Mouse (Mus musculus): Measurements from ENCODE around the gene Plekhg2. TPM values are rescaled to one million over a fixed set of nuclear protein-coding genes. Genes with fewer than 3 reads are reported as not detected.

Plekhg2 gene
- polyA plus RNA-seq, 1 experiment from 2014 or later: 43.1 TPM

DNA sequence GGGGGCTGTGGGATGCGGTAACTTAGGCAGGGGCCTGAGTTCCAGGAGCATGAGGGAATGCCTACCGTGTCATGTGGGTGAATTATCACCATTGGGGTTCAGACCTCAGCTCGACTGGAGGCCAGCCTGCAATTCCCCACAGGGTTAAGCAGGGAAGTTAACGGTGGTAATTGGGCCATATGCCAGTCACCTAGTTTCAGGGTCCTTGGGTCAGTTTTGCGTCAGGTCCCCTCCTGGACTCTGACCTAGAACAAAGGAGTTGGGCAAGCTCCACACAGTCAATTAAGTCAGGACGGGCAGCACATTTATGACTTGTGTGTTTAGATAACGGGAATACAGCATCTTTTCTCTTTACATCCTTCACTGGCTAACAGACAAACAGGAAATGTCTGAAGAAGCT is 31.0 kb downstream of the Plekhg2 start:
- peaks cover 14% of the 10 kb centered on the region for H3K4me1 ChIP-seq
- no peak overlapping the region for H3K4me3 ChIP-seq
- no peak overlapping the region for H3K27ac ChIP-seq
- H3K36me3 ChIP-seq (ENCODE audit: poor library complexity, severe bottlenecking): 0 out of 2 replicates have a peak, but pooled peaks cover under 1% of the 10 kb centered on the region
- no peak overlapping the region for H3K9ac ChIP-seq
- H3K9me3 ChIP-seq (replicated peaks): no peaks in the 10 kb centered on the region
- WGBS: 45% methylated on average over 7 of the region's 7 CpGs
- H3K4me2 ChIP-seq: no peak overlapping the region
- no peaks in the 10 kb centered on the region for H3K27me3 ChIP-seq
- ATAC-seq: no peak

- Histone ChIP-seq H3K4me2 (peak overlapping the region; percentile 90), H3K4me3 (peak overlapping the region; percentile 96), H3K4me1 (peaks cover 22% of the 10 kb centered on the region), H3K36me3 (ENCODE audit: poor library complexity, severe bottlenecking) (peaks cover 11% of the 10 kb centered on the region), H3K27ac (peak overlapping the region; percentile 84; the same call in 1 of the 2 replicates), H3K9me3 (replicated peaks) (no peaks in the 10 kb centered on the region), H3K9ac (peak overlapping the region; percentile 97), H3K27me3 (no peaks in the 10 kb centered on the region)
- WGBS: 81% methylated on average over 19 of the region's 19 CpGs
- no peak for ATAC-seq
Observed at GRCm38 (mm10) chr7:28339213-28339917, 33.0 kb downstream of the Plekhg2 start.

- WGBS: under 1% methylated on average over 77 of the region's 77 CpGs
- H3K4me1 ChIP-seq: peaks cover 22% of the 10 kb centered on the region
- H3K9ac ChIP-seq: peak within 1 kb of the TSS; percentile 97
- H3K4me3 ChIP-seq: peak within 1 kb of the TSS; percentile 96
- peak within 1 kb of the TSS; percentile 84 for H3K27ac ChIP-seq
- peak; percentile 99 for ATAC-seq
- no peaks in the 10 kb centered on the region for H3K9me3 ChIP-seq (replicated peaks)
- peaks cover 11% of the 10 kb centered on the region for H3K36me3 ChIP-seq (ENCODE audit: poor library complexity, severe bottlenecking)
- H3K27me3 ChIP-seq: no peaks in the 10 kb centered on the region
- H3K4me2 ChIP-seq: peak within 1 kb of the TSS; percentile 90
Observed at GRCm38 (mm10) chr7:28338108-28338998, 34.0 kb downstream of the Plekhg2 start, which contains the start of gene Supt5. Gene Supt5, minus strand, starts transcription at chr7:28338746.

DNA sequence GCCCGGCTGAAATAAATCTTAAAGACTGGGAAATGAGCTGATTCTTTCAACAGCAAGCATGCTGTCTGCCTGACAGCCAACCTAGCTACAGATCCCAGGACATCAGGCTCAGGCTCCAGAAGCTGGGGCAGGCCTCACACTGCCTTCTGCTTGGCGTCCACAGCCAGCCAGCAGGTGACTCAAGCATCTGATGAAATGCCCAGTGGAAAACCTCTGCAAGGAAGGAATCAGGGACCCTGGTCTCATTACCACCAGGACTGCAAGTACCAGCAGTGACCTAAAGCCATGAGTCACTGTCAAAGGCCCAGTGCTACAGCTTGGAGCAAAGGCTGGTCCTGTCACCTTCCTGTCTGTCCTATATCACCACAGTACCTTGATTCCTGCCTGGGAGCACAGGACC is 36.9 kb downstream of the Plekhg2 start:
- peaks cover 22% of the 10 kb centered on the region for H3K4me1 ChIP-seq
- H3K9ac ChIP-seq: 0 out of 2 replicates have a peak overlapping the region, but pooled peaks have one; percentile 13
- H3K27me3 ChIP-seq: no peaks in the 10 kb centered on the region
- no peaks in the 10 kb centered on the region for H3K9me3 ChIP-seq (replicated peaks)
- no peak for ATAC-seq
- 86% methylated on average over 2 of the region's 2 CpGs for WGBS
- H3K4me2 ChIP-seq: no peak overlapping the region
- no peak overlapping the region for H3K27ac ChIP-seq
- H3K36me3 ChIP-seq (ENCODE audit: poor library complexity, severe bottlenecking): peaks cover 25% of the 10 kb centered on the region
- H3K4me3 ChIP-seq: no peak overlapping the region

GRCm38 (mm10) chr7:28334534-28334933 is 37.9 kb downstream of the Plekhg2 start:
- Histone ChIP-seq H3K9ac (no peak overlapping the region), H3K27me3 (no peaks in the 10 kb centered on the region), H3K4me3 (no peak overlapping the region), H3K4me2 (no peak overlapping the region), H3K27ac (no peak overlapping the region), H3K4me1 (peaks cover 22% of the 10 kb centered on the region), H3K36me3 (ENCODE audit: poor library complexity, severe bottlenecking) (peaks cover 35% of the 10 kb centered on the region), H3K9me3 (replicated peaks) (no peaks in the 10 kb centered on the region)
- WGBS: 97% methylated on average over 4 of the region's 4 CpGs
- ATAC-seq: no peak

DNA sequence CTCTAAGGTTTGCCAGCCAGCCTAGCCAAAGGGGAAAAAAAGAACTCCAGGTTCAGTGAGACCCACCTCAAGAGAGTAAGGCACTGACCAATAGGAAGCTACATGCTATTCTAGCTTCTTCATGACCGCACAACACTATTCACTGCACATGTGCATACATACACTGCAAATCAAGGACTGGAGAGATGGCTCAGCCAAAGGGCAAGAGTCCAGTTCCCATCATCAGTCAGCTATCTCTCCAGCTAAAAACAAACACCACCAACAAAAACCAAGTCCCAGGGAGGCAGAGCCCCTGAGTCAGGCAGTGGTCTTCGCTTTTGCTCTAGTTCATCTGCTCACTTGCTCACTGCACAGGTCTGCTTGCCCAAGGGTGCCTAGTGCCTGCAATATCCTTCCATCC is 44.1 kb downstream of the Plekhg2 start:
- Histone ChIP-seq H3K9me3 (replicated peaks) (no peaks in the 10 kb centered on the region), H3K36me3 (ENCODE audit: poor library complexity, severe bottlenecking) (peaks cover 87% of the 10 kb centered on the region)
- ATAC-seq: no peak

DNA sequence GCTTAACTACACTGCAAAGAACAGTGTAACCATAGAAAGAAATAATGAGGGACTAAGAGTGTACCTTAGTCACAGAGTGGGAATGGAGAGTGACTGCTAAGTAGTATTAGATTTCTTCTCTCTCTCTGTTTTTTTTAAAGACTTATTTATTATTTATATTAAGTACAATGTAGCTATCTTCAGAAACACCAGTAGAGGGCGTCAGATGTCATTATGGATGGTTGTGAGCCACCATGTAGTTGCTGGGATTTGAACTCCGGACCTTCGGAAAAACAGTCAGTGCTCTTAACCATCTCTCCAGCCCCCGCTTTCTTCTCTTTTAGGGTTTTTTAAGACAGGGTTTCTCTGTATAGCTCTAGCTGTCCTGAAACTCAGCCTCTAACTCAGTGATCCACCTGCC is 45.9 kb downstream of the Plekhg2 start:
- Histone ChIP-seq H3K27ac (no peak overlapping the region), H3K9ac (no peak overlapping the region), H3K36me3 (ENCODE audit: poor library complexity, severe bottlenecking) (peaks cover 100% of the 10 kb centered on the region), H3K4me1 (no peaks in the 10 kb centered on the region), H3K27me3 (no peaks in the 10 kb centered on the region), H3K4me2 (no peak overlapping the region), H3K9me3 (replicated peaks) (no peaks in the 10 kb centered on the region), H3K4me3 (no peak overlapping the region)
- WGBS: 83% methylated on average over 4 of the region's 4 CpGs
- no peak for ATAC-seq

More for the DNA sequence above, 44.1 kb downstream of the Plekhg2 start:
- no peak overlapping the region for H3K9ac ChIP-seq
- no peak overlapping the region for H3K27ac ChIP-seq
- WGBS: 97% methylated on average over 2 of the region's 2 CpGs
- H3K27me3 ChIP-seq: no peaks in the 10 kb centered on the region
- no peak overlapping the region for H3K4me2 ChIP-seq
- no peaks in the 10 kb centered on the region for H3K4me1 ChIP-seq
- H3K4me3 ChIP-seq: no peak overlapping the region

DNA sequence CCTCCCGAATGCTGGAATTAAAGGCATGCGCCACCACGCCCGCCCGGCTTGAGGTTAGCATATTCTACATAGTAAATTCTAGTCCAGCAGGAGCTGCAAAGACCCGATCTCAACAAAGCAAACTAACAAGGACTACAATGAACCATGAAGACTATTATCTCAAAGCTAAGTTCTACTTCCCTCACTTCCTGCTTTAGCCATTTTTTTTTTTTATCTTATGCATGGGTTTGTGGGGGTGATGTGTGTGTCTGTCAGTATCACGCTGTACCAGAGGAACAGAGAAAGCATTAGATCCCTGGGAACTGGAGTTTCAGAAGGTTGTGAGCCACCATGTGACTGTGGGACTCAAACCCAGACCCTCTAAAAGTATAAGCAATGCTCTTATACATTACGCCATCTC is 47.1 kb downstream of the Plekhg2 start:
- Histone ChIP-seq H3K27me3 (no peaks in the 10 kb centered on the region), H3K9ac (no peak overlapping the region), H3K4me1 (no peaks in the 10 kb centered on the region), H3K9me3 (replicated peaks) (no peaks in the 10 kb centered on the region), H3K36me3 (ENCODE audit: poor library complexity, severe bottlenecking) (peaks cover 100% of the 10 kb centered on the region), H3K4me2 (no peak overlapping the region), H3K27ac (no peak overlapping the region), H3K4me3 (no peak overlapping the region)
- ATAC-seq: no peak
- 92% methylated on average over 8 of the region's 8 CpGs for WGBS

- H3K36me3 ChIP-seq (ENCODE audit: poor library complexity, severe bottlenecking): peaks cover 100% of the 10 kb centered on the region
- H3K4me1 ChIP-seq: no peaks in the 10 kb centered on the region
- H3K9ac ChIP-seq: no peak overlapping the region
- H3K4me3 ChIP-seq: no peak overlapping the region
- no peaks in the 10 kb centered on the region for H3K27me3 ChIP-seq
- ATAC-seq: no peak
- H3K9me3 ChIP-seq (replicated peaks): no peaks in the 10 kb centered on the region
- no peak overlapping the region for H3K27ac ChIP-seq
- no peak overlapping the region for H3K4me2 ChIP-seq
- WGBS: 94% methylated on average over 15 of the region's 15 CpGs
Observed at GRCm38 (mm10) chr7:28321974-28322720, 50.3 kb downstream of the Plekhg2 start.

- ATAC-seq: no peak
- 94% methylated on average over 17 of the region's 17 CpGs for WGBS
- Histone ChIP-seq H3K9ac (no peak overlapping the region), H3K4me3 (no peak overlapping the region), H3K27me3 (no peaks in the 10 kb centered on the region), H3K27ac (no peak overlapping the region), H3K4me1 (no peaks in the 10 kb centered on the region), H3K9me3 (replicated peaks) (no peaks in the 10 kb centered on the region), H3K4me2 (no peak overlapping the region), H3K36me3 (ENCODE audit: poor library complexity, severe bottlenecking) (peaks cover 100% of the 10 kb centered on the region)
Observed at GRCm38 (mm10) chr7:28318714-28319113, 53.7 kb downstream of the Plekhg2 start.

- Histone ChIP-seq H3K9me3 (replicated peaks) (no peaks in the 10 kb centered on the region), H3K4me2 (no peak overlapping the region), H3K4me3 (no peak overlapping the region), H3K27me3 (no peaks in the 10 kb centered on the region), H3K4me1 (no peaks in the 10 kb centered on the region), H3K36me3 (ENCODE audit: poor library complexity, severe bottlenecking) (peaks cover 93% of the 10 kb centered on the region), H3K27ac (no peak overlapping the region), H3K9ac (no peak overlapping the region)
- no peak for ATAC-seq
- WGBS: 88% methylated on average over 3 of the region's 3 CpGs
Observed at GRCm38 (mm10) chr7:28318036-28318435, 54.4 kb downstream of the Plekhg2 start.

All from forebrain, embryonic 13.5 days (tissue).